Mouse (Mus musculus) midbrain, embryonic 11.5 days (tissue): ENCODE data around the gene Slc35f2. TPM values are rescaled to one million over a fixed set of nuclear protein-coding genes. Genes with fewer than 3 reads are reported as not detected.

ENCODE experiments used
- ATAC-seq: fragments of 200-750 bp; cut with Nextera tagmentation; 2 replicates; pipeline ENCODE4 v1.8.0; 2017; ENCODE audit warnings: moderate TSS enrichment, moderate library complexity; ENCODE audit not compliant: low FRiP score
- DNase-seq: peaks from one replicate; pipeline ENCODE4 v3.0.0; 2015; ENCODE audit warnings: low spot score; ENCODE audit errors: missing footprints
- H3K27ac ChIP-seq: fragments of 300-500 bp; sonication (generic); 2 replicates; pipeline ENCODE4 v1.5.1; 2014; ENCODE audit warnings: low read depth, low read length
- H3K27me3 ChIP-seq: fragments of 300-500 bp; sonication (generic); 2 replicates; pipeline ENCODE4 v1.6.1; 2014; ENCODE audit warnings: mild to moderate bottlenecking, low read length, moderate library complexity, mixed read lengths; ENCODE audit not compliant: control insufficient read depth, insufficient read depth
- H3K36me3 ChIP-seq: fragments of 300-500 bp; sonication (generic); 2 replicates; pipeline ENCODE4 v1.6.1; 2014; ENCODE audit warnings: mild to moderate bottlenecking, low read length, moderate library complexity, mixed read lengths; ENCODE audit not compliant: control insufficient read depth, insufficient read depth
- H3K4me1 ChIP-seq: fragments of 300-500 bp; sonication (generic); 2 replicates; pipeline ENCODE4 v1.6.1; 2014; ENCODE audit warnings: low read length; ENCODE audit not compliant: control insufficient read depth, insufficient read depth
- H3K4me2 ChIP-seq: fragments of 300-500 bp; sonication (generic); 2 replicates; pipeline ENCODE4 v1.6.1; 2014; ENCODE audit warnings: mild to moderate bottlenecking, moderate library complexity
- H3K4me3 ChIP-seq: fragments of 300-500 bp; sonication (generic); 2 replicates; pipeline ENCODE4 v1.5.1; 2014; ENCODE audit warnings: low read depth, low read length
- H3K9ac ChIP-seq: fragments of 300-500 bp; sonication (generic); 2 replicates; pipeline ENCODE4 v1.6.1; 2014; ENCODE audit warnings: low read length
- H3K9me3 ChIP-seq: fragments of 300-500 bp; sonication (generic); 2 replicates; pipeline ENCODE4 v1.6.1; 2016; ENCODE audit warnings: low read length; ENCODE audit not compliant: control insufficient read depth
- WGBS: fragments of 180-500 bp; shearing (Covaris S2); extraction: QIAGEN DNeasy Blood & Tissue Kit; methylation state at CpG from one replicate; pipeline ENCODE4 v1.1.7; 2014; 5-methylcytosine and 5-hydroxymethylcytosine counted together
- polyA plus RNA-seq: library from polyadenylated mRNA; unstranded; fragments of >200 nt; fragmentation: Nextera tagmentation; extraction: Ambion mirVana; gene quantifications from 2 replicates; pipeline ENCODE4 v1.2.1, GENCODE M21; 2014

Slc35f2 gene
- polyA plus RNA-seq, 1 experiment from 2014 or later, result 2.3 TPM

GRCm38 (mm10) chr9:53806496-53807086, 35.3 kb downstream of the Slc35f2 start:
- no peak overlapping the region for H3K9ac ChIP-seq
- 27% methylated on average over 7 of the region's 7 CpGs for WGBS
- no peak overlapping the region for H3K4me2 ChIP-seq
- no peak for ATAC-seq
- no peak for DNase-seq
- no peak overlapping the region for H3K4me3 ChIP-seq
- no peaks in the 10 kb centered on the region for H3K36me3 ChIP-seq
- H3K27me3 ChIP-seq, result no peaks in the 10 kb centered on the region
- H3K4me1 ChIP-seq, result no peaks in the 10 kb centered on the region
- no peak overlapping the region for H3K27ac ChIP-seq
- H3K9me3 ChIP-seq, result no peaks in the 10 kb centered on the region

- no peak overlapping the region for H3K27ac ChIP-seq
Measured at GRCm38 (mm10) chr9:53813418-53813817, 42.1 kb downstream of the Slc35f2 start.

DNA sequence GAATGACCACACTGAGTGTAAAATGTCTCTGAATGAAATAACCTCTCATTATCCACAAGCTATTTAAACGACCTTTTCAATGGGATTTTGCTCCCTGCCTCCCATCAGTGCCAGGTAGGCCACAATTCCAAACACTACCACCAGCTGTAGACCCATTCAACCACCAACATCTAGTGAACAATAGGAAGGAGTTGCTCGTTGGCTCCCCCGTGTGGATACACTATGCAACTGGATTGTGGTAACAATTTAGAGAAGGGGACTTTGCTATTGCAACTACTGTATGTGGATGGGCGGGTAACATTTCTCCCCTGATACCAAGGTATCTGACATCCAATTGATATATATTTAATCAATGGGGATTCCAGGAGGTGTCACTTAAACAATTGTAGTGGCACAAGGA, 47.4 kb downstream of the Slc35f2 start:
- Histone ChIP-seq H3K27ac (no peak overlapping the region), H3K4me3 (no peak overlapping the region), H3K27me3 (no peaks in the 10 kb centered on the region), H3K9me3 (no peaks in the 10 kb centered on the region), H3K9ac (no peak overlapping the region), H3K36me3 (no peaks in the 10 kb centered on the region), H3K4me1 (no peaks in the 10 kb centered on the region), H3K4me2 (no peak overlapping the region)
- no peak for ATAC-seq
- 38% methylated on average over 4 of the region's 4 CpGs for WGBS
- DNase-seq, result peak; percentile 90

More at GRCm38 (mm10) chr9:53813418-53813817, 42.1 kb downstream of the Slc35f2 start:
- H3K9me3 ChIP-seq, result no peaks in the 10 kb centered on the region
- ATAC-seq, result no peak
- no peaks in the 10 kb centered on the region for H3K36me3 ChIP-seq
- no peak for DNase-seq
- H3K4me2 ChIP-seq, result no peak overlapping the region
- H3K4me1 ChIP-seq, result no peaks in the 10 kb centered on the region
- H3K27me3 ChIP-seq, result no peaks in the 10 kb centered on the region
- H3K4me3 ChIP-seq, result no peak overlapping the region
- WGBS, result 95% methylated on average over 6 of the region's 6 CpGs
- no peak overlapping the region for H3K9ac ChIP-seq

DNA sequence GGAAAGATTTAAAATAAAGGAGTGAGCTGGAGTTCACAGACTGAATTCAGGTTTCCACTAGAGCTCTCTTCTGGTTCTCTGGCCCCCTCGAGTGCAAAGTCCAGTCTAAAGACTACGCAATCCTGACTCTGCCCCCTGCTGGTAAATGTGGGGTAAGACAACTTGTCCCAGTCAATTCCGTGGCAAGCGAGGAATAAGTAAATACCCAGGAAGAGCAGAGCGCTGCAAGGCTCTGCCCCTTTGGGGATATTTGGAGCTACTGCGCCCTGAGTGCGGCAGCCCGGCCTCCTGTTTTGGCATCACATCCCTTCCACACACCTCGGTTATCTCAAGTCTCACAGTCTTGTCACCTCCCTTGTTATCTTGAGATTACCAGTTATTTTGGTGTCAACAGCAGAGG, 54.0 kb downstream of the Slc35f2 start:
- H3K9me3 ChIP-seq, result no peaks in the 10 kb centered on the region
- no peaks in the 10 kb centered on the region for H3K36me3 ChIP-seq
- DNase-seq (peak; percentile 86), ATAC-seq (peak; percentile 54; the same call in 1 of the 2 replicates)
- no peak overlapping the region for H3K9ac ChIP-seq
- H3K4me2 ChIP-seq, result no peak overlapping the region
- no peak overlapping the region for H3K4me3 ChIP-seq
- no peaks in the 10 kb centered on the region for H3K27me3 ChIP-seq
- H3K27ac ChIP-seq, result no peak overlapping the region
- H3K4me1 ChIP-seq, result no peaks in the 10 kb centered on the region
- 9% methylated on average over 9 of the region's 9 CpGs for WGBS

DNA sequence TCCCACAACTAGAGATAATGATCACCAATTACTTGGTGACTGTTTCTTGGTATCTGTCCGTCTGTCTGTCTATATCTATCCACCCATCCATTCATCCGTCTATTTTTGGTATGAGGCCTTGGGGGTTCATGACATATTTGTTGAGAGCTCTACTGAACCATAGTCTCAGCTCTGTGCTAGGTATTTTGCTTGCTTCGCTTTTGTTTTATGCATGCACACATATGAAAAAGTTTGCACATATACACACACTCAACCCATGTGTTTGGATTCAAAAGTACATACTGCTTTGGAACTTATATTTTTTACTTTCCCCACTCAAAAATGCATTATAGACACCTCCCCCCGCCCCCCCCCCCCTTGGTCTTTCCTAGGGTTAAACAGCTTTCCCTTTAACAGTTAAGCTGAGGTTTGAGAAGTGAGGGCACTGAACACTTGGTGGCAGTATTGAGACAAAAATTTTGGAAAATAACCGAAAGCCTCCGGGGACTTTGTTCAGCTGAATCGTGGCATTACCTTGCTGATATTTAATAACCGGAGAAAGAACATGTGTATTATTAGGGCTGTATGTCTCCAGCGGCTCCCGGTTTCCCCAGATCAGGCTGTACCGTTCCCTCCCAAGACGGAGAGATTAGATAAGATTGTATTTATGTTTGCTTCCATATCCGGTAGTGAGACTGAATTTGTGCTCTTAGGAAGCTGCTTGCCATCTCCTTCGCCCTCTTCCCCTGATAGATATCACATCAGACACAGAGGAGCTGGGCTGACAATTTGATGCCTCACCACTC, 57.9 kb downstream of the Slc35f2 start:
- WGBS, result 25% methylated on average over 14 of the region's 14 CpGs
- Histone ChIP-seq H3K9ac (peak overlapping the region; percentile 67), H3K9me3 (no peaks in the 10 kb centered on the region), H3K27ac (no peak overlapping the region), H3K27me3 (no peaks in the 10 kb centered on the region), H3K4me1 (no peaks in the 10 kb centered on the region), H3K4me3 (peak overlapping the region; percentile 29), H3K36me3 (no peaks in the 10 kb centered on the region), H3K4me2 (peak overlapping the region; percentile 52)
- ATAC-seq (no peak), DNase-seq (peak; percentile 94)

GRCm38 (mm10) chr9:53829866-53830209, 58.5 kb downstream of the Slc35f2 start:
- Histone ChIP-seq H3K4me1 (no peaks in the 10 kb centered on the region), H3K36me3 (no peaks in the 10 kb centered on the region), H3K27ac (no peak overlapping the region), H3K27me3 (no peaks in the 10 kb centered on the region), H3K9me3 (no peaks in the 10 kb centered on the region), H3K9ac (peak overlapping the region; percentile 67), H3K4me3 (peak overlapping the region; percentile 29), H3K4me2 (peak overlapping the region; percentile 52)
- ATAC-seq (0 out of 2 replicates have a peak, but pooled peaks have one; percentile 22), DNase-seq (no peak)
- WGBS, result 37% methylated on average over 2 of the region's 2 CpGs

DNA sequence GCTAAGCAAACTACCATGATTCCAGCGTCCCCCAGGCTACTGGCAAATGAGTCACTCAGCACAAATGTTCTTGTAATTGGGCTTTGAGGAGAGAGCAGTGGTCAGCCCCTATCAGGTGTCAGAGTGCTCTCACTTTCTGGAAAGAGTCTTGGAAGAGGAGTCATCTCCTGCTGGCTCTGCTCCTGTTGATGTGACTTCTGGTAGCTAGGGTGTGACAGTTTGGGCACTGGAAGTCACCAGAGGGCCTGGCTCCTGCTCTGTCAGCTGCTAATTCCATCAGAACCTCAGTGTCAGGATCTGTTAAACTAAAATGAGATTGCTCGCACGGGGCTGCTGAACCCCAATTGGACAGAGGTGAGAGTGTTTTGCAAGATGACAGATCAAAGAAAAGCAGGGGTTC, 63.7 kb downstream of the Slc35f2 start:
- H3K27ac ChIP-seq, result no peak overlapping the region
- H3K27me3 ChIP-seq, result no peaks in the 10 kb centered on the region
- H3K9ac ChIP-seq, result no peak overlapping the region
- WGBS, result 74% methylated on average over 3 of the region's 3 CpGs
- ATAC-seq (no peak), DNase-seq (no peak)
- no peaks in the 10 kb centered on the region for H3K4me1 ChIP-seq
- no peak overlapping the region for H3K4me3 ChIP-seq
- H3K9me3 ChIP-seq, result no peaks in the 10 kb centered on the region
- no peaks in the 10 kb centered on the region for H3K36me3 ChIP-seq
- H3K4me2 ChIP-seq, result no peak overlapping the region

DNA sequence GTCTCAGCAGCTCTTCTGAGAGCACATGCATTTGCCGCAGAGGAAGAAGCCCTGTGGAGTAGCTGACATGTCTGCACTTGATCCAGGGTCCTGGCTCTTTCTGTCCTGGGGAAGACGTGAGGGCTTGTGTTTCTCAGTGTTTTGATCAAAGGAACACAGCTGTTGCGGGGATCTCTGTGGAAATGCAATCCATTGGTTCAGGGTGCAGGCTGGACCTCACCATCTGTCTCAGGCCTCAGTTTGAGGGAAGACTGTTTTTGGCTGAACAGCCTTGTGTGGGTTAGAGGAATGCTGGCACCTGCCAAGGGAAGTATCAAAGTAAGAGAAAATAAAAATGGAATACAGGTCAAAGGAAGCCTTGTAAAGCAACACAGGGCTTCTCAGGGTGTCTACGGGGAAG, 64.6 kb downstream of the Slc35f2 start:
- Histone ChIP-seq H3K27me3 (no peaks in the 10 kb centered on the region), H3K36me3 (no peaks in the 10 kb centered on the region), H3K27ac (no peak overlapping the region), H3K4me1 (no peaks in the 10 kb centered on the region), H3K4me2 (no peak overlapping the region), H3K9me3 (no peaks in the 10 kb centered on the region), H3K4me3 (no peak overlapping the region), H3K9ac (no peak overlapping the region)
- DNase-seq, result no peak
- WGBS, result 70% methylated on average over 4 of the region's 4 CpGs
- no peak for ATAC-seq

DNA sequence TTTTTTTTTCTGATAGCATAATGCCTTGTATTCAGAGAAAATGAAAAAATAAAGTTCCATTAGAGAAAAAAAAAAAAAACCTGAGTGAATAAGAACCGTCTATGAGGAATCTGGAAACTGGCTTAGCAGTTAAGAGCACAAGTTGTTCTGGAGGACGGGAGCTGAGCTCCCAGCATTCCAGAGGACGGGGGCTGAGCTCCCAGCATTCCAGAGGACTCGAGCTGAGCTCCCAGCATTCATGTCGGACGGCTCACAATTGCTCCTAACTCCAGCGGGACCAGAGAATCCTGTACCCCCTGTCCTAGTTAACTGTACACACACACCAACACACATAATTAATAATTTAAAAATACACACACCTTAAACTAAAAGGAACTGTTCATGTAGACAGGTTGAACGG, 67.5 kb downstream of the Slc35f2 start:
- Histone ChIP-seq H3K27ac (no peak overlapping the region), H3K4me1 (no peaks in the 10 kb centered on the region), H3K4me2 (no peak overlapping the region), H3K9me3 (no peaks in the 10 kb centered on the region), H3K9ac (no peak overlapping the region), H3K27me3 (no peaks in the 10 kb centered on the region), H3K4me3 (no peak overlapping the region), H3K36me3 (no peaks in the 10 kb centered on the region)
- 80% methylated on average over 8 of the region's 8 CpGs for WGBS
- no peak for ATAC-seq
- DNase-seq, result no peak
